Mouse (Mus musculus) heart, postnatal 0 days (tissue): ENCODE results near the gene Arhgap27. TPM values are rescaled to one million over a fixed set of nuclear protein-coding genes. Genes with fewer than 3 reads are reported as not detected.
"Not testable (repeated sequence)": the region's sequence is repeated elsewhere in the genome, so short reads cannot be mapped to it uniquely, and the experiment has no call there.

Experiments used
- ATAC-seq: fragments of 200-750 bp; cut with Nextera tagmentation; 2 replicates; pipeline ENCODE4 v1.8.0; 2017; ENCODE audit warnings: low read depth, moderate number of reproducible peaks, moderate library complexity; ENCODE audit not compliant: insufficient read depth
- DNase-seq: peaks from one replicate; pipeline ENCODE4 v3.0.0-alpha.2; 2016; ENCODE audit warnings: low spot score
- H3K27ac ChIP-seq: fragments of 300-500 bp; sonication (generic); 2 replicates; pipeline ENCODE4 v1.5.1; 2014; ENCODE audit warnings: low read depth, mild to moderate bottlenecking
- H3K27me3 ChIP-seq: fragments of 300-500 bp; sonication (generic); 2 replicates; pipeline ENCODE4 v1.6.1; 2014; ENCODE audit warnings: low read length, mixed read lengths; ENCODE audit not compliant: control insufficient read depth, insufficient read depth
- H3K36me3 ChIP-seq: fragments of 300-500 bp; sonication (generic); replicated peaks from 2 replicates; pipeline ENCODE4 v1.6.1; 2014; ENCODE audit warnings: low read length, mixed read lengths; ENCODE audit not compliant: control insufficient read depth, insufficient read depth
- H3K4me1 ChIP-seq: fragments of 300-500 bp; sonication (generic); 2 replicates; pipeline ENCODE4 v1.6.1; 2014; ENCODE audit warnings: antibody characterized with exemption; ENCODE audit not compliant: control insufficient read depth, insufficient read depth
- H3K4me2 ChIP-seq: fragments of 300-500 bp; sonication (generic); 2 replicates; pipeline ENCODE4 v1.6.1; 2014; ENCODE audit warnings: low read depth, mild to moderate bottlenecking, low read length, moderate library complexity
- H3K4me3 ChIP-seq: fragments of 300-500 bp; sonication (generic); 2 replicates; pipeline ENCODE4 v1.5.1; 2014; ENCODE audit warnings: low read depth, low read length
- H3K9ac ChIP-seq: fragments of 300-500 bp; sonication (generic); replicated peaks from 2 replicates; pipeline ENCODE4 v1.6.1; 2014; ENCODE audit warnings: low read depth, low read length, mixed read lengths
- H3K9me3 ChIP-seq: fragments of 300-500 bp; sonication (generic); replicated peaks from 2 replicates; pipeline ENCODE4 v1.6.1; 2016; ENCODE audit warnings: low read length; ENCODE audit not compliant: control insufficient read depth
- CTCF ChIP-seq: IDR thresholded peaks from 2 replicates; pipeline ENCODE4 v1.5.1; 2016; ENCODE audit warnings: antibody characterized with exemption, control low read depth, low read depth
- EP300 ChIP-seq: IDR thresholded peaks from 2 replicates; pipeline ENCODE4 v1.6.1; 2016; ENCODE audit warnings: antibody characterized with exemption, low read depth
- WGBS: fragments of 180-500 bp; shearing (Covaris S2); extraction: QIAGEN DNeasy Blood & Tissue Kit; methylation state at CpG from one replicate; pipeline ENCODE4 v1.1.7; 2014; 5-methylcytosine and 5-hydroxymethylcytosine counted together
- polyA plus RNA-seq: library from polyadenylated mRNA; unstranded; fragments of >200 nt; fragmentation: Nextera tagmentation; extraction: Ambion mirVana; gene quantifications from 2 replicates; pipeline ENCODE4 v1.2.1, GENCODE M21; 2015
- total RNA-seq: library from RNA; depleted of rRNA; stranded (reverse); fragments of >200 nt; gene quantifications from 2 replicates; pipeline ENCODE4 v1.2.3, GENCODE M21; 2014; ENCODE audit warnings: low replicate concordance

The Arhgap27 gene
- total and polyA plus RNA-seq, 2 experiments from 2014 or later = 6.5 to 9.7 TPM

- Histone ChIP-seq H3K27me3 (no peaks in the 10 kb centered on the region), H3K9ac (no peak overlapping the region), H3K9me3 (no peaks in the 10 kb centered on the region), H3K4me1 (peaks cover 6% of the 10 kb centered on the region; the same call in 1 of the 2 replicates), H3K36me3 (peaks cover 9% of the 10 kb centered on the region; the same call in 1 of the 2 replicates), H3K4me2 (no peak overlapping the region), H3K27ac (no peak overlapping the region), H3K4me3 (no peak overlapping the region)
- no peak for DNase-seq
- no peak for TF ChIP-seq CTCF
- no peak for TF ChIP-seq EP300
- ATAC-seq = no peak
- WGBS = 86% methylated on average over 13 of the region's 13 CpGs
Measured at GRCm38 (mm10) chr11:103408880-103409279, 45.4 kb upstream of the Arhgap27 start.

DNA sequence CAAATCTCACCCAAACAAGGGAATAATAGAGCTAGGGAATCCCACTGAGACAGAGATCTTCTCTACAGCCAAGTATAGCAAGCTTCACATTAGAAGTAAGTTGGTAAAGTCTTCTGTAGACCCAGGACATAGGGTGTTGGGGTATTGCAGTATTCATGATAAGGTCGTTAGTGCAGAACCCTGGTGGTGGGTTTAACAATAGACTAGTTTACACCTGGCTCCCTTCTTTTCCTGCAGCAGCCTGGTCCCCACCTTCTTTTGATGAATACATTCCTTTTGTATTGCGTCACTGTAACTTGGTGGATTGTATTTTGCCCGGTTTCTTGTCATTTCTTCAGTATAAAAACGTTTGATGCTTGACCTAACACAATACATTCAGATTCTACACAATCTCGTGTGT lies 43.6 kb upstream of the Arhgap27 start:
- H3K4me1 ChIP-seq, H3K4me2 ChIP-seq, DNase-seq, ATAC-seq, H3K9ac ChIP-seq, H3K27me3 ChIP-seq, H3K9me3 ChIP-seq, H3K4me3 ChIP-seq, H3K27ac ChIP-seq: not testable (repeated sequence)
- WGBS = 63% methylated on average over 5 of the region's 5 CpGs
- peaks cover 19% of the 10 kb centered on the region; the same call in 1 of the 2 replicates for H3K36me3 ChIP-seq

DNA sequence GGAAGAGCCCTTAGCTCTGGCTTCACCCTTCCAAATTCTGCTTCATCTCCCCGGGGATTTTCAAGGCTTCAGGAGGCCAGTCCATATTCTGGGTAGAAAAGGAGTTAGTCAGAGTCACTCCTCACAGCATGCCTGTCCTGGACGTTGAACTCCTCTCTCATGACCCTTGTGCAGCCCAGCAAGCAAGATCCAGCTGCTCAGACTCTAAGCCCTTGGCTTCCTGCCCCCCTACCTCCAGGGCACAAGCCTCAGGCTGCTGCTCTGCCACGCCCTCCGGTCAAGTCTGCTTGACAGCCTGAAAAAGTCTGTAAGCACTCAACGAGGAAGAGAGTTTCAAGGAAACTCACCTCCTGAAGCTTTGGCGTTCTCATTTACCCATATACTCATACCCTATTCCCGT lies 43.1 kb upstream of the Arhgap27 start:
- ATAC-seq (no peak), DNase-seq (no peak)

GRCm38 (mm10) chr11:103405814-103406213 lies 42.3 kb upstream of the Arhgap27 start:
- TF ChIP-seq CTCF = no peak
- TF ChIP-seq EP300 = no peak

More for the DNA sequence above, 43.1 kb upstream of the Arhgap27 start:
- no peak for TF ChIP-seq EP300
- Histone ChIP-seq H3K9me3 (no peaks in the 10 kb centered on the region), H3K4me1 (peaks cover 4% of the 10 kb centered on the region; the same call in 1 of the 2 replicates), H3K9ac (no peak overlapping the region), H3K4me2 (no peak overlapping the region), H3K36me3 (peaks cover 19% of the 10 kb centered on the region; the same call in 1 of the 2 replicates), H3K4me3 (no peak overlapping the region), H3K27me3 (no peaks in the 10 kb centered on the region), H3K27ac (no peak overlapping the region)
- 71% methylated on average over 7 of the region's 7 CpGs for WGBS

GRCm38 (mm10) chr11:103404618-103405017 lies 41.1 kb upstream of the Arhgap27 start:
- TF ChIP-seq CTCF = no peak
- no peak for TF ChIP-seq EP300
- Histone ChIP-seq H3K27me3 (no peaks in the 10 kb centered on the region), H3K27ac (no peak overlapping the region), H3K4me3 (no peak overlapping the region), H3K9me3 (no peaks in the 10 kb centered on the region), H3K9ac (no peak overlapping the region), H3K4me2 (no peak overlapping the region), H3K4me1 (no peaks in the 10 kb centered on the region), H3K36me3 (peaks cover 19% of the 10 kb centered on the region; the same call in 1 of the 2 replicates)
- DNase-seq = no peak
- ATAC-seq = no peak

More at GRCm38 (mm10) chr11:103405814-103406213, 42.3 kb upstream of the Arhgap27 start:
- Histone ChIP-seq H3K27me3 (no peaks in the 10 kb centered on the region), H3K27ac (no peak overlapping the region), H3K4me2 (no peak overlapping the region), H3K36me3 (peaks cover 19% of the 10 kb centered on the region; the same call in 1 of the 2 replicates), H3K4me1 (no peaks in the 10 kb centered on the region), H3K4me3 (no peak overlapping the region), H3K9ac (no peak overlapping the region), H3K9me3 (no peaks in the 10 kb centered on the region)
- no peak for ATAC-seq
- no peak for DNase-seq
- WGBS = 87% methylated on average over 1 of the region's 1 CpGs

- no peaks in the 10 kb centered on the region for H3K27me3 ChIP-seq
- no peak overlapping the region for H3K27ac ChIP-seq
- H3K9ac ChIP-seq = no peak overlapping the region
- TF ChIP-seq EP300 = no peak
- no peak for TF ChIP-seq CTCF
- H3K9me3 ChIP-seq = no peaks in the 10 kb centered on the region
- H3K4me2 ChIP-seq = no peak overlapping the region
- ATAC-seq (no peak), DNase-seq (no peak)
- peaks cover 19% of the 10 kb centered on the region; the same call in 1 of the 2 replicates for H3K36me3 ChIP-seq
- 65% methylated on average over 4 of the region's 4 CpGs for WGBS
- no peaks in the 10 kb centered on the region for H3K4me1 ChIP-seq
- H3K4me3 ChIP-seq = no peak overlapping the region
Measured at GRCm38 (mm10) chr11:103403776-103404175, 40.3 kb upstream of the Arhgap27 start.
